Mouse (Mus musculus) lung, adult 2 months (tissue): ENCODE data around the gene Itgb8.

Experiments used
- CTCF ChIP-seq: fragments of 200-500 bp; IDR thresholded peaks from 2 replicates; pipeline ENCODE4 v1.5.1; 2011; ENCODE audit warnings: mild to moderate bottlenecking, low read length, control low read depth; ENCODE audit not compliant: insufficient read depth
- POLR2A ChIP-seq: fragments of 200-500 bp; IDR thresholded peaks from 2 replicates; pipeline ENCODE4 v1.6.1; 2011; ENCODE audit warnings: low read depth, mild to moderate bottlenecking, control low read depth, low read length, borderline replicate concordance; ENCODE audit errors: extremely low read depth

DNA sequence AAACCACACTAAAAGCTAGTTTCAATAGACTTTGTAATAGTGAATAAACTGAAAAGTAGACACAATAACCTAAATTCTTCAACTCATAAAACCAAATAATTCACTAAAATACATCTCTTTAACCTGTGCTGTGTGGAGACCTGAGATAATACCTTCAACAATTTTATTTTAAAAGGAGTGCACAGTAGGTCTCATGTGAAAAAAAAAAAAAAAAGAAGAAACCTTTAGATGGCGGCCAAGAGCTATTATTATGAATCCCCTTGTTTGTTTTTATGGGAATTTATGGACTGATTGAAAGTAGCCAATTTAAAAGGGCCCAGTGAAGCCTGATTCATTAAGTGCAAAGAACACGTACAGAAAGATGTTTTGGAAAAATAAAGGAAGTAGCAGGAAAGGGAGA, 31.4 kb upstream of the Itgb8 start:
- TF ChIP-seq POLR2A, result no peak
- TF ChIP-seq CTCF, result no peak
